Mouse (Mus musculus) MEL (cell line): ENCODE data around the gene Rpl3. TPM values are rescaled to one million over a fixed set of nuclear protein-coding genes. Genes with fewer than 3 reads are reported as not detected.

Experiments
- DNase-seq: peaks from one replicate; pipeline ENCODE4 v3.0.0; 2011; ENCODE audit warnings: low read depth, low spot score
- H3K27ac ChIP-seq: 2 replicates; pipeline ENCODE4 v1.5.1; 2012; ENCODE audit warnings: low read depth, mild to moderate bottlenecking, control low read depth, low read length, moderate library complexity; ENCODE audit not compliant: control insufficient read depth
- H3K27me3 ChIP-seq, 2 experiments: fragments of 150-350 bp in 1 of 2; sonication (generic) in 1 of 2; 2 replicates each; pipeline ENCODE4 v1.6.1; 2012; ENCODE audit warnings: low read length in 2 of 2, mild to moderate bottlenecking in 2 of 2, improper control_type of control experiment in 1 of 2, moderate library complexity in 1 of 2; ENCODE audit not compliant: insufficient read depth in 2 of 2, control insufficient read depth in 1 of 2
- H3K36me3 ChIP-seq, 2 experiments: 2 replicates each; pipeline ENCODE4 v1.6.1; 2012 to 2014; ENCODE audit warnings: low read length in 2 of 2, improper control_type of control experiment in 1 of 2, inconsistent platforms in 1 of 2, mild to moderate bottlenecking in 1 of 2; ENCODE audit not compliant: insufficient read depth in 2 of 2, control insufficient read depth in 1 of 2
- H3K4me1 ChIP-seq, 2 experiments: fragments of 150-350 bp in 1 of 2; sonication (generic) in 1 of 2; 2 replicates each; pipeline ENCODE4 v1.6.1; 2012; ENCODE audit warnings: low read length in 2 of 2, improper control_type of control experiment in 1 of 2, mild to moderate bottlenecking in 1 of 2; ENCODE audit not compliant: insufficient read depth in 2 of 2, control insufficient read depth in 1 of 2
- H3K4me3 ChIP-seq, 2 experiments: fragments of 150-350 bp in 1 of 2; sonication (generic) in 1 of 2; 2 replicates each; pipeline ENCODE4 v1.5.1; 2012; ENCODE audit warnings: low read depth in 2 of 2, low read length in 2 of 2, mild to moderate bottlenecking in 2 of 2, moderate library complexity in 2 of 2, control low read depth in 1 of 2, improper control_type of control experiment in 1 of 2; ENCODE audit not compliant: control insufficient read depth in 1 of 2, insufficient read depth in 1 of 2
- H3K79me2 ChIP-seq: 2 replicates; pipeline ENCODE4 v1.6.1; 2012; ENCODE audit warnings: mild to moderate bottlenecking, low read length, moderate library complexity; ENCODE audit not compliant: control insufficient read depth, poor library complexity, insufficient read depth
- H3K9ac ChIP-seq: 2 replicates; pipeline ENCODE4 v1.6.1; 2012; ENCODE audit warnings: low read depth, mild to moderate bottlenecking, control low read depth, low read length, moderate library complexity; ENCODE audit not compliant: control insufficient read depth, poor library complexity, severe bottlenecking
- H3K9me3 ChIP-seq: fragments of 150-350 bp; sonication (generic); replicated peaks from 2 replicates; pipeline ENCODE4 v1.6.1; 2012; ENCODE audit warnings: mild to moderate bottlenecking, low read length, improper control_type of control experiment, moderate library complexity; ENCODE audit not compliant: insufficient read depth
- CHD1 ChIP-seq: IDR thresholded peaks from 2 replicates; pipeline ENCODE4 v1.6.1; 2012; ENCODE audit warnings: low read depth, mild to moderate bottlenecking, inconsistent platforms, low read length, improper control_type of control experiment
- CHD2 ChIP-seq: IDR thresholded peaks from 2 replicates; pipeline ENCODE4 v1.6.1; 2011; ENCODE audit warnings: low read length, improper control_type of control experiment
- EP300 ChIP-seq, 2 experiments: IDR thresholded peaks; 2 replicates each; pipeline ENCODE4 v1.6.1; 2011; ENCODE audit warnings: improper control_type of control experiment in 2 of 2, low read length in 2 of 2, low read depth in 1 of 2, mild to moderate bottlenecking in 1 of 2
- GABPA ChIP-seq: IDR thresholded peaks from 2 replicates; pipeline ENCODE4 v1.6.1; 2012; ENCODE audit warnings: low read depth, mild to moderate bottlenecking, inconsistent platforms, low read length, improper control_type of control experiment, moderate library complexity
- MAFK ChIP-seq: IDR thresholded peaks from 2 replicates; pipeline ENCODE4 v1.6.1; 2011; ENCODE audit warnings: low read depth, mild to moderate bottlenecking, low read length, improper control_type of control experiment, borderline replicate concordance
- MAZ ChIP-seq: IDR thresholded peaks from 2 replicates; pipeline ENCODE4 v1.6.1; 2012; ENCODE audit warnings: low read depth, mild to moderate bottlenecking, inconsistent platforms, low read length, improper control_type of control experiment
- MXI1 ChIP-seq: IDR thresholded peaks from 2 replicates; pipeline ENCODE4 v1.6.1; 2011; ENCODE audit warnings: mild to moderate bottlenecking, low read depth, low read length, improper control_type of control experiment
- POLR2A ChIP-seq, 2 experiments: IDR thresholded peaks; 2 replicates each; pipeline ENCODE4 v1.6.1; 2011 to 2012; ENCODE audit warnings: low read length in 2 of 2, mild to moderate bottlenecking in 2 of 2, control low read depth in 1 of 2, improper control_type of control experiment in 1 of 2, low read depth in 1 of 2, moderate library complexity in 1 of 2; ENCODE audit not compliant: control insufficient read depth in 1 of 2, insufficient read depth in 1 of 2, poor library complexity in 1 of 2
- POLR2AphosphoS2 ChIP-seq: IDR thresholded peaks from 2 replicates; pipeline ENCODE4 v1.6.1; 2011; ENCODE audit warnings: low read length, improper control_type of control experiment
- POLR2AphosphoS5 ChIP-seq: IDR thresholded peaks from 2 replicates; pipeline ENCODE4 v1.6.1; 2012; ENCODE audit warnings: low read depth, borderline replicate concordance, mild to moderate bottlenecking, inconsistent platforms, low read length, moderate library complexity, mixed read lengths
- RAD21 ChIP-seq: IDR thresholded peaks from 2 replicates; pipeline ENCODE4 v1.6.1; 2011; ENCODE audit warnings: mild to moderate bottlenecking, low read depth, low read length, improper control_type of control experiment
- RCOR1 ChIP-seq: IDR thresholded peaks from 2 replicates; pipeline ENCODE4 v1.6.1; 2012; ENCODE audit warnings: low read depth, mild to moderate bottlenecking, inconsistent platforms, low read length, improper control_type of control experiment
- SMC3 ChIP-seq: IDR thresholded peaks from 2 replicates; pipeline ENCODE4 v1.6.1; 2011; ENCODE audit warnings: low read depth, low read length, improper control_type of control experiment
- TCF12 ChIP-seq: IDR thresholded peaks from 2 replicates; pipeline ENCODE4 v1.6.1; 2014; ENCODE audit warnings: low read depth, mild to moderate bottlenecking, inconsistent platforms, low read length, improper control_type of control experiment, moderate library complexity
- UBTF ChIP-seq: IDR thresholded peaks from 2 replicates; pipeline ENCODE4 v1.6.1; 2012; ENCODE audit warnings: low read depth, mild to moderate bottlenecking, inconsistent platforms, low read length, improper control_type of control experiment, moderate library complexity, borderline replicate concordance; ENCODE audit not compliant: insufficient read depth
- USF1 ChIP-seq: IDR thresholded peaks from 2 replicates; pipeline ENCODE4 v1.6.1; 2014; ENCODE audit warnings: low read depth, mild to moderate bottlenecking, inconsistent platforms, low read length, improper control_type of control experiment, moderate library complexity
- USF2 ChIP-seq, 2 experiments: IDR thresholded peaks; 2 replicates each; pipeline ENCODE4 v1.6.1; 2011 to 2012; ENCODE audit warnings: improper control_type of control experiment in 2 of 2, low read length in 2 of 2, borderline replicate concordance in 1 of 2, inconsistent platforms in 1 of 2, low read depth in 1 of 2, mild to moderate bottlenecking in 1 of 2; ENCODE audit not compliant: insufficient read depth in 1 of 2
- polyA plus RNA-seq, 2 experiments: library from polyadenylated mRNA; stranded (reverse) in 1 of 2; unstranded in 1 of 2; fragments of >175 nt in 1 of 2; fragments of >200 nt in 1 of 2; gene quantifications; 2 replicates each; pipeline versions ENCODE4 v1.2.1 to v1.2.4; 2012; ENCODE audit warnings: low replicate concordance in 2 of 2, low read depth in 1 of 2; ENCODE audit not compliant: insufficient read length in 2 of 2, insufficient read depth in 1 of 2, missing spikeins in 1 of 2
- total RNA-seq: library from RNA; depleted of rRNA; stranded (reverse); fragments of 300-350 nt; gene quantifications from 2 replicates; pipeline ENCODE4 v1.2.3, GENCODE M21; 2012

Gene Rpl3
- total and polyA plus RNA-seq, 3 experiments: 543 to 1,686 (median 1,096) TPM

GRCm38 (mm10) chr15:80096946-80097881, 5.5 kb upstream of the Rpl3 start (continued):
- TF ChIP-seq CHD2 (no peak), USF2 (IDR thresholded peaks at IDR 0.05; ENCODE audit: borderline replicate concordance in 1 of 2, insufficient read depth in 1 of 2, low read depth in 1 of 2, low read length in 2 of 2) (no peak), POLR2AphosphoS2 (no peak), RCOR1 (peak; percentile 65; the same call in 1 of the 2 replicates)
- TF ChIP-seq, all 39 proteins: peak for 12

- H3K27me3 ChIP-seq: no peaks in the 10 kb centered on the region
- H3K4me1 ChIP-seq: peaks cover 13 to 37% of the 10 kb centered on the region in 2 experiments; a peak in 3 of 4 replicates
- H3K4me3 ChIP-seq: peak overlapping the region; percentile 33 to 61
- H3K27ac ChIP-seq: peak overlapping the region; percentile 67
- H3K79me2 ChIP-seq: peaks cover 29% of the 10 kb centered on the region
- peaks cover 0 to 20% of the 10 kb centered on the region in 2 experiments; a peak in 2 of 4 replicates for H3K36me3 ChIP-seq
- peak overlapping the region; percentile 55 for H3K9ac ChIP-seq
- TF ChIP-seq RAD21 (no peak), USF2 (IDR thresholded peaks at IDR 0.05; ENCODE audit: borderline replicate concordance in 1 of 2, insufficient read depth in 1 of 2, low read depth in 1 of 2, low read length in 2 of 2) (no peak), RCOR1 (no peak), MAZ (no peak), SMC3 (no peak), POLR2AphosphoS5 (no peak), USF1 (no peak), MAFK (no peak), EP300 (IDR thresholded peaks at IDR 0.05; ENCODE audit: low read depth in 1 of 2, low read length in 2 of 2) (no peak), UBTF (no peak), MXI1 (no peak), TCF12 (no peak), GABPA (no peak), CHD1 (no peak), POLR2A (IDR thresholded peaks at IDR 0.05; ENCODE audit: control insufficient read depth in 1 of 2, insufficient read depth in 1 of 2, low read depth in 1 of 2, low read length in 2 of 2, poor library complexity in 1 of 2) (no peak)
- no peak for DNase-seq
- H3K9me3 ChIP-seq: no peaks in the 10 kb centered on the region
Observed at GRCm38 (mm10) chr15:80096406-80096805, 4.7 kb upstream of the Rpl3 start.
